Mouse (Mus musculus): ENCODE measurements around the gene Rab44.

Gene Rab44

DNA sequence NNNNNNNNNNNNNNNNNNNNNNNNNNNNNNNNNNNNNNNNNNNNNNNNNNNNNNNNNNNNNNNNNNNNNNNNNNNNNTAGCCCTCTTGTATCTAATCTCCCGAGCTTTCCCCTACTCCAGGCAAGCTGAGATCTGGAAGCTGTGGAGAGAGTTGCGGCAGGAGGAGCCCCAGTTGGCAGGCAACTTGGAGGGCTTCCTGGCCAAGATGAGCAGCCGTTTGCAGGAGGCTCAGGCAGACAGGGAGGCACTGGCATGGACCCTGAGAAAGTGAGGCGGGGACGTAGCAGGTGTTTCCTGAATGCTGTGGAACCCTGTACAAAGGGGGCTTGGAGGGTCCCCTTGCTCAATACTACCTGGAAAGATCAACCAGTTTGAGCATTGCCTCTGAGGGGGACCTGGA is 21.1 kb downstream of the Rab44 start:
- no peak for DNase-seq

DNA sequence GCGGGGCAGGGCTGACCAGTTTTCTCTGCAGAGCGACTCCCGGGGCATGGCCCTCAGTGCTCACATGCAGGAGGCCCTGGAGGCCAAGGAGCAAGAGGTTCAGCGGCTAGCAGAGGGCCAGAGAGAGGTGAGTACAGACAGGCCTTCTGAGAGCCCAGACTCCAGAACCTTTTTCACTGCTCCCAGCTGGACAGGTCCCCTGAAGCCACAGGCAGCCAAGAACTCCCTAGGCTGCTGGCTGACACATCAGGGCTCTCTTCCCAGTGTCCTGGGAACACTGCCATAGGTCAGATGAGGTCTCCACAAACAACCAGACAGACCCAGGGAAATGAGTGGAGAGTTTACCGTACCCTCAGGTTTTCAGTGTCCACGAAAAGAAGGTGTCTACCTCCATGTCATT is 22.3 kb downstream of the Rab44 start:
- peak; percentile 66 to 74 for DNase-seq

DNA sequence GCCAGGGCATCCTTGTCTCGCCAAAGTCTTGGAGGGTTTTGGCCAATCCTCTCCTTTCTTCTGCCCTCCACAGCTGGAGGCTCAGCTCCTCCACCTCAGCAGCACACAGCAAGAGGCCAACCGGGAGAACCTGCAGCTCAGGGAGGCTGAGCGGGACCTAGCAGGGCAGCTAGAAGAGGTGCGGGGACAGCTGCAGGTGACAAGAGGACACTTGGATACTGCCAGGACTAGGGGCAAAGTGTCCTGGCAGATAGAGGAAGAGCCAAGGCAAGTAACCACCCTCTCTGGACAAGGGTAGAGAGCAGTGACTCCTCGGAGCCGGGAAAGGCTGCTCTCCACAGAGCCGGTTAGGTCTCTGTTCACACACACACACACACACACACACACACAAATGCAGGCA is 24.0 kb downstream of the Rab44 start:
- DNase-seq: no peak

DNA sequence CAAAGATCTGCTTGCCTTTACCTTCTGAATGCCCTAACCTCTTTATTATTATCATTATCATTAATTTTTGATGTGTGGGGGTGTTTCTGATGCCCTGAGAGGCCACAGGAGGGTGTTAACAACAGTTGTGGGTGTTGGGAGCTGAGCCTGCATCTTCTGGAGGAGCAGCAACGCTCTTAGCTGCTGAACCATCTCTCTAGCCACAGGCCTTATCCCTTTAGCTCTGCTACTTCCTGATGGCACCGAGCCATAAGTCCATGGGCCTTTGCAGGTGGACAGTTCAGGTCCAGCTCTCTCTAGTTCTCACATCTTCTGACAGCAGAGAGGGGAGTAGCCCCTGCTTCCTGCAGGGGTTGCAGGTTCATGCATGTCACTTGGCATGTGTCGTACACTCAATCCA is 27.6 kb downstream of the Rab44 start:
- DNase-seq: no peak

DNA sequence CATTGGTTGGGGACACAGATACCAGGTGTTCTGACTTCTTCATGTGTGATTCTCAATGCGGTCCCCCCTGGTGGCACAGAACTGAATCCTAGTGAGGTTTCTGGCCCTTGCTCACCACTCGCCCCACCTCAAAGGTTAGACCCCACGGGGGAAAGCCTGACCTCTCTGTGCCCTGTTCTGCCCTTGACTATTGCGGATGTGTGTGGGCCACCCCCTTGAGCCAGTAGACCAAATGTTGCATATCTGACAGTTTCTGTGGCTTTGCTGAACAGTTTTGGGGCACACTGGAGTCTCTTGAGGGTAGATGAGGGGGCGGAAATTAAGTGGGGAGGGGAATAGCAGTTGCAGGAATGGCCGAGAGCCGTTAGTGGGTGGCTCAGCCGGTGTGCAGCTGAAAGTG is 29.3 kb downstream of the Rab44 start:
- no peak for DNase-seq

DNA sequence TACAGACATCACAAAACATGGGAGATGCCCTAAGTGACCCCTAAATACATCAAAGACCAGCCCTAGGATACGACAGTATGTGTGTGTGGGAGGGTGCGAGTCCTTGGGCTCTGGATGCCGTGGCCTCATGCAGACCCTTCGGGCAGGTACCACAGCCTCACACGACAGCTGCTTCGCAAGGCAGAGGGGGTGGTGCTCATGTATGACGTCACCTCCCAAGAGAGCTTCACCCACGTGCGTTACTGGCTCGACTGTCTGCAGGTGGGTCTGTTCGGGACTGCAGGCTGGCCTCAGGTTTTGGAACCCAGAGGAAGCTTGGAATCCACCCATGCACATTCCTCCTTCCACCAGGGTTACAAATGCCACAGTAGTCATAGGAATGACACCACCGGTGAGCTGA is 31.2 kb downstream of the Rab44 start:
- DNase-seq: no peak

DNA sequence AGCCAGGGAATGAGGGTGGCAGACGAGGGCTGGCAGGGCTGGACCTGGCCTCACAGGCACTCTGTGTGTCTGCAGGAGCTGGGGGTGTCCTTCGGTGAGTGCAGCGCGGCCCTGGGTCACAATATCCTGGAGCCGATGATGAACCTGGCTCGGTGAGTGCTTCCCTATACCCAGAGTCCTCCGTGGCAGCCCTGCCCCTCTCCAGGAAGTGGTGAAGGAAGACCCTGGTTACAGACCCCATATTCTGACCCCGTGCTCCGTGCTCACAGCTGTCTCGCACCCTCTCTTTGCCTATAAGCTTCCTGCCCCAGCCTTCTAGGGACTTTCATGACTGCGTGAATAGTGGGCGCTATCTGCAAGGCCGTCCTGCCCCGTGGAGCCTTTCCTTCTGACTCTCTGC is 33.3 kb downstream of the Rab44 start:
- DNase-seq: no peak

DNA sequence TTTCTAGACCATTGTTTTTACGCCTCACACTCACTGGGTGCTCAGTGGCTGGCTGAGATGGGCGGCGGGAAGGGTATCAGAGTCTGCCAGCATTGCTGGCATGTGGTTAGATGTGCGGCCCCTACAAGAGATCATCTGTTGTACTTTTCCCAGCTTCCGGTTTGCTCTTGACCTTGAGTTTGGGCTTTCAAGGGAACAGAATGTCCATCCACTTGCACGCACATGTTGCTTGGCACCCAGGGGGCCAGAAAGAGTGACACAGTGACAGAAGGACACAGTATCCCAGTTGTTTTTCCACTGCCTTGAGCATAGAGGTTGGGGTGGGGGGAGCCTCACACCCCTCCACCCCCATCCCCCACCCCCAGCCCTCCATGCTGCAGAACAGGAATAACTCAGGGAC is 33.8 kb downstream of the Rab44 start:
- DNase-seq: no peak

DNA sequence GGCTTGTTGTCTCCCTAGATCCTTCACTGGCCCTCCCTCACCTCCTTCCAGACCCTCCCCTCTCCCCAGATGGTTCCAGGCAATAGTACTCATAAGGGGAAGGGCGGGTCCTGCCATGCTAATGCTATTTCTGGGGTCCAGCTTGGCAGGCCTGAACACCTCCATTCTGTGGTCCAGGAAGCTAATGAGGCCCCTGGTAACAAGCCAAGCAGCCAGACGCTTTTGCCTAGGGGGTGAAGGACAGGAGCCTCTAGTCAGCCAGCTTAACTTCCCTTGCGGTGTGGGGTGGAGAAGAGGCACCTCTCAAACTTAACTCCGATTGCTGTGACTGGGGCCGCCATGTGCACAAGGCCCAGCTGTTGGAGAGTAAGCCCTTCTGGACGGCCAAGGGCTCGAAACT is 35.8 kb downstream of the Rab44 start:
- no peak for DNase-seq

DNA sequence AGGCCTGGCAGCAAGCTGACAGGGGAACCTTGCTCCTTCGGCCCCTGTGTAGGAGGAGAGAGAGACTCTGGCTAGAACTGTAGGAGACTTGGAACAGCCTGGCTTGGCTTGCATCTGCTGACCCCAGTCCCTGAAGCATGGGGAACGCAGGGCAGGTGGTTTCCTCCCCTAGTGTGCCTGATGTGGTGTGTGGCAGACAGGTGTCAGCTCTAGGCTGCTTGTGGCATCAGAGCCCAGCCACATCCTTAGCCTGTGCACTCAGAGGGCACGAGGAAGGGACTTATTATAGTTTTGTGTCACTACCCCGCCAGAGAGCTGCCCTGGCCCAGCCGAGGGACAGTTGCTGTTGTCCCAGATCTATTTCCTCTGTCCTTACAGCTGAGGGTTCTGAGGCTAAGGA is 38.6 kb downstream of the Rab44 start:
- DNase-seq: no peak

DNA sequence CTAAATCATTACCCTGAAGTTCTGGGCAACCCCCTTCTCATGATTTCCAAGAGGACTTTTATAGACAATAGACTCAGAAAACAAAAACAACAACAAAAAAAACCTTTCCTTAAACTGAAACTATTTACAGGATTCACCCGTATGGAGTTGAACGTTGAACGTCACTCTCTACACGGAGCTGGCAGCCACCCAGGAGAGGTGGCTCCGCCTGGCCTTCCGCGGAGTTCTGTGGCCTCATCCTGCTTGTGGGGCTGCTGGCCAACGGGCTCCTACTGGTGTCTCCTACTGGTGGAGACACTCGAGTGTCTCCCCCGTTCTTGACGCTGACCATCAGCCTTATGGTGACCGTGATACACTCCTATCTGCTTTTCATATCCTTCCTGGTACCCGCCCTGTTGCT is 40.3 kb downstream of the Rab44 start:
- DNase-seq: no peak

DNA sequence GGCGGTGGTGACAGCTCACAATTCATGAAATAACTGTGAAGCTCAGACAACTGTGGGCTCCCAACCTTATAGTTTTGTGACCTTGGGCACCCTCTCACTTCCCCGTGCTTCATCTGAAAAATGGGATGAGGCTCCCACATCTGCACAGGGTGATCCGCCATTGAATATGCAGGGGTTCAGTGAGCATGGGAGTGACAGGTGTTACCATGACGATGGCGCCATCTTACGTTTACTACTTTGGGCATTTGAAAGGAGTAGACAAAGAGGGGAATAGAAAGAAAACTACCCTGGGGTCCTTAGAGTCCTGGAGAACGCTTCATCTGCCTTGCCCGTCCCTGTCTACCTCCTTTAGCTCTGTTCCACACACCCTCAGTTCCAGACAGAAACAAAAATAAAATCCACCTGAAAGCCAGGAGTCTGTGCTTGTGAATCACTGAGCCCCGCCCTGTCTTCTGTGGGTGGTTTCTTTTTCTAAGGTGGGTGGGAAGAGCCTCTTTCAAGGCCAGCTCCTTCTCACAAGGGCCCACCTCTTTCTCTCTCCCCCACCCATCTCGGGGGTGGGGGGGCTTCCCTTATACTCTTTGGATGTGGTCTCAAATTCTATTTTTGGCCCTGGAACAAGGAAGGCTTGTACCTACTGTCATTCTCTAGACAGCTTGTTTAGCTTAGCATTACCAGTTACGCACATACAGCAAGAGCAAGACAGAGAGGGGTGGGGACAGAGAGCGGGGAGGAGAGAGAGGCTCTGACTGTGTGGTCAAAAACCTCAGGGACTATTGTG is 41.6 kb downstream of the Rab44 start:
- no peak for DNase-seq

DNA sequence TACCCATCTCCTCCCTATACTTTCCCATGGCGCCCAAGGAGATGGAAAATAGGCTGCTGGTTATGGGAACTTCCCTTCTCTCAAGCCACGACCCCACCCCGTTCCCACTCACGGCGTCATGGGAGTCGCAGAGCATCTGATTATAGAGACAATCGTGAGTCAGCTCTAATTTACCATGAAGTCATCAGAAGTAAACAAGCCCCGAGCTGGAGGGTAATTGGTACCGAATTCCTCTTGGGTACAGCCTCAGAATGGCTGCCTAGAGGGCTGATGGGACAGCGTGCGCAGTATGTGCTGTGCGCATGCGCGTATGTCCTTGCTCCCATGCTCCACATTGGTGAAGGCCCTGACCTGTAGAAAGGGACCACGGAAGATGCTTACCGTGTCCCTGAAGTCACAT is 42.5 kb downstream of the Rab44 start:
- DNase-seq: no peak

DNA sequence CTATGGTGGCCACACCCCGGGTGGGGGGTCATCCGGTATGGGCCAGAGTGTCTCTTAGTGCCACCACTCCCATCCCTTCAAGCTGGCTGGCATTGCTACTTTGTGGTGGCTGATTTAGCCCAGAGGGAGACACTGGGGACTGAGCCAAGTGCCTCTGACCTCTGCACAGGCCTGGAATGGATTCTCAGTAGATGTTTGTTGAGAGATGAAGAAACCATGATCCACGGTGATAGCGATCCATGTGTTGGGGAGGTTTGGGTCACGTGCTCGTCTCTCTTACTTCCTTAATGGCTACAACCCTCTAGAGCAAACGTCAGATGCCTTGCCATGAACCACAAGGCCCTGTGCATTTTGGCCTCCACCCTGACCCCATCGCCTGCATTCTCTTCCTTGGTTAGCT is 42.9 kb downstream of the Rab44 start:
- no peak for DNase-seq

DNA sequence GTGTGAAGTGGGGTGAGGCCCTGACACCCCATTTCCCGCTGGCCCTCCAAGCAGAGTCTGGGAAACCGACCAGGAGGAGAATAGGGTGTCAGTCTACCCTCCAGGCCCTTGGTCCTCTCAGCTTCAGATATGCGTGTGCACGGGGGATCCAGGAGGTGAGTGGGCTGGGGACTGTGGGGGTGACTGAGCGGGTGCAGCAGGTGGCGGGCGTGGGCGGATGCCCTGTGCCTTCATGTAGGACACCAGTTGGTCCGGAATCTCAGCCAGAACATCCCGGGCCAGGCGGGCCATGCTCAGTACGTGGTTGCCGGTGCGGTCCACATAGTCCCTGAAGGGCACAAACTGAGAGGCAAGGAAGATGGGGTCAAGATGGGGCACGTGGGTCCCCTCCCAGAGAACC is 45.0 kb downstream of the Rab44 start:
- DNase-seq: no peak

DNA sequence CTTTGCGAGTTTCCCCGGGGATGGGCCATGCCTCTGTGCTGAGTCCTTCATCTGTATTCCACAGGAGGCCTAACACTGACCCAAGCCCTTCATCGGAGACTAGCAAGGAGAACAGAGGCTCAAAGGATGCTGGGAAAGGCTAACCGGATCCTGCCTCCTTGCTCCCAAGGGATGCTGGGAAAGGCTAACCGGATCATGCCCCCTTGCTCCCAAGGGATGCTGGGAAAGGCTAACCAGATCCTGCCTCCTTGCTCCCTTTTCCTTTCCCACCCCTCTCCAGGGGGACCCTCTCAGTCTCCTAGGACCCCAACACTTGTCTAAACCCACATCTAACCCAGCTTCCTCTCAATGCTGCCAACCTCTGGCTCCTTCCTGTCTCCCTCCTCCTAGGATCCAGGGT is 45.4 kb downstream of the Rab44 start:
- DNase-seq: no peak

DNA sequence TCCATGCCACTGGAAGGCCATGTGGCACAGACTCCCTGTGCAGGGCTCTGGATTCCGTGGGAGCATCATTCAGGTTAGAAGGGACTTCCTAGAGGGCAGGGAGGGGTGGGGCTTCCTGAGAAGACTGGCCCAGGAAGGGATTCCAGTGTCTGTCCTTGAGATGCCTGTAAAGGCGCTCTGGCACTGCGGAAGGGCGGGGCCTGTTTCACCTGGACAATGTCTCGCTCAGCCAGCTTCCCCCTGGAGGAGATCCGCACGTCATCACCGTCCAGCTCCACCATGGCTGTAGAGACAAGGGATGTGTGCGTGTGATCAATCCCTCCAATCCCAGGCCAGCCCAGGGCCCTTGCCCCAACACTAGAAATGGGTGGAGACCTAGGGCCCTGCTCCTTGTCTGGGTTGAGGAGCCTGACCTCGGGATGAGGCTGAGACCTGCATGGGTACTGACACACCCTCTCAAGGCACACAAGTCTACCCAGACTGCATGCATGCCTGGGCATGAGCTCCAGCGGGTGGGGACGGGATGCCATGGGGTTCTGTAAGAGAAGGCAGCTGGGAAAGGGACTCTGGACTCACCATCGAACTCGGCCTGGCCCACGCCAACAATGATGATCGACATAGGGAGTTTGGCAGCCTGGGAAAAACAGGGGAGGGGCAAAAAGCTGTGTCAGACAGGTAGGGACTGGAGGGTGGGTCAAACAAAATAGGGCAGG is 46.0 kb downstream of the Rab44 start:
- DNase-seq: no peak

DNA sequence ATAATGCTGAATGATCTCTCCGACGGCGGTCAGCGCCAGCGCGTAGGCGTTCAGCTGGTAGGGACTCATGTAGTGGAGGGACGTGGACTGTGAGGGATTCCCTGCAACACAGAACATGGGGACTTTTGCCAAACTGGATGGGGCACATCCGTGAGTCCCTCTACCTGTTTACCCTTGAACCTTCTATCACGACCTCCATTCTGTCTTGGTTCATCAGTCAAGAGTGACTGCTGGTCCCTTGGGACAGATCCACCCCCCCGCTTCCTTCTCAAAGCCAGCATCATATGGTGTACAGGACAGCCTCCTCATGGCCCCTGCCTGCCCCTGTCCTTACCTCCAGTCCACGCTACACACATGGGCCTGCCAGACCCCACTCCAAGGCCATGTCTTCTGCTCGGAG is 48.4 kb downstream of the Rab44 start:
- no peak for DNase-seq

DNA sequence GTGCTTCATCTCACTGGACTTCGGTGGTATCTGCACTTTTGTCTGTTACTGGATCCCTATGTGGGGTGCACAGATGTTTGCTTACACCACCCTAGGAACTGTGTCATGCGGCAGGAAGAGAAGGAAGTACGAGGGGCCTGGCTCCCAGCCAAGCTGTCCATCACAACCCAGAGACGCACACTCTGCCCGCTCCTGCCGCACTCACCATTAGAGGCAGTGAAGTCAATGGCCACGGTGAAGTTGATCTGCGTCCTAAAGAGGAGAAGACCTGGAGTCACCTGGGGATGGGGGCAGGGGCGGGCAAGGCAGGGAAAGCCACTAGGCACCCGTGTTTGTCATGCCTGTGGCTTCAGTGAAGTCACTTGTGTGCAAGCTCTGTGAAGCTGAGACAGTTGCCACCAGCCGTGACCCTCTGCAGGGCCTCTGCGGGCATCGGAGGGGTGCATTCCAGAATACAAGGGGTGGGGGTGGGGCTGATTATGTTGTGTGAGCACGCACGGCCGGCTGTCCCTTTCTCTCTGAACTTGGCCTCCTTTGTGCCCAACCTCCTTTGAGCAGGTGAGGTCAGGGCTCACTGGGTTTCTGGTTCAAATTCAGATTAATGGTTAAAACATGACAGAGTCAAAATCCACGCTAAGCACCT is 50.6 kb downstream of the Rab44 start:
- DNase-seq: peak; percentile 74 to 83

DNA sequence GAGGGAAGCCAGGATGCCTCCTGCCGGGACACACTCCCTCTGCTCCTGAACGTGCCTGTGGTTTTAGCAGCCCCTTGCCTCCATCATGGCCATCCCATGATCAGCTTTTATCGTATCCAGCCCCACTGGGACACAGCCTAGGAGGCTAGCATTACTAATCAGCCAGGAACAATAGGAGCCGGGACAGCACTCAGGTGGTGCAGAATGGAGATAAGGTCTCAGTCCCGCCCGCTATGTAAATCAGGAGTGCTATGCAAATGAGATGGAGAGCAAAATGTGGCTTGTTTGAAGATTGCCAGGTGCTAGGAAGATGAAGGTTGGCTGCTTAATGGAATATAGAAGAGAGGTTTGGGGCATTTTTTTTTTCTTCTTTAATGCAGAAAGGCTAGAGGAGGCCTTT is 51.5 kb downstream of the Rab44 start:
- no peak for DNase-seq

DNA sequence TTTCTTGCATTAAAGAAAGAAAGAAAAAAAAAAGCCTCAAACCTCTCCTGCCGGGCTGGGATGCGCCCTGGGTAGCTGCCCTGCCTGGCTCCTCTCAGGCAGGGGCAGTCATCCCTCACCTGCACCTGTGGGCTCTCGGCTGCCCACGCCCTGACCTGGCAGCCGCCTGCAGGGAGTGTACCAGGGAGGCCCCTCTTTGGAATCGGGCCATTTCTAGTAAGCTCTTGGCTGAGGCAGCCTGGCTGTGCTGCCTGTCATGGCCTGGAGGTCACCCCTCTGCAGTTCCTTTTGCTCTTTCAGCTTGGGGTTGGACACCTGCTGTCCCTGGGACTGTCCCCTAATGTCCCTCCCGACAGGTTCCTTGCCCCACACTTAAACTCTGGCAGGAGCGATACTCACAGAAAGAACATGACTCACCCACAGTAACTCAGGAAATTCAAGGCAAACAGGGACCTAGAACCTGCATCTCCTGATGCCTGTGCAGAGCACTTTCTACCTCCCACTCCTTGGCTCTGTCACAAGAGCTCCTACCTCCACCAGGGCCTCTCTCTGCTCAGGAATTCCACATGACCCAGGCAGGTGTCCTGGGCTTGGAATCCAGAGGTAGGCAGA is 52.1 kb downstream of the Rab44 start:
- peak in 1 of 2 experiments; percentile 57 for DNase-seq

DNA sequence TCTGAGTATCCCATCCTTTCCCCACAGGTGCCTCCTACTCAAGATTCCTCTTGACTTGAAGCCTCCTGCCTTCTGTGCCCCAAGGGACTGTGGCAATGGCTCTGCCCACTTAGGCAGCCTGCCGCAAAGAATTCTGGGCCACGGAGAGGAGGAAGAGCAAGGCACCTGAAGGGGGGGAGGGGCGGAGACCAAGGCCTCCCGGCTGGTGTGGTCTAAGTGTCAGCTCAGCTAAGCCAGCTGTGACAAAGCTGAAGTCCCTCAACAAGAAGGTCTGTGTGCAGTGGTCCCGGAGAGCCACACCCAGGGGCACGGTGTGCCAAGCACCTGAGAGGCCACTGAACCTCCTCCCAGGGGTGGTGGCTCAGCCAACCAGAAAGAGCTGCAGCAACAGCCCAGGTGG is 53.4 kb downstream of the Rab44 start:
- peak; percentile 62 to 76 for DNase-seq

DNA sequence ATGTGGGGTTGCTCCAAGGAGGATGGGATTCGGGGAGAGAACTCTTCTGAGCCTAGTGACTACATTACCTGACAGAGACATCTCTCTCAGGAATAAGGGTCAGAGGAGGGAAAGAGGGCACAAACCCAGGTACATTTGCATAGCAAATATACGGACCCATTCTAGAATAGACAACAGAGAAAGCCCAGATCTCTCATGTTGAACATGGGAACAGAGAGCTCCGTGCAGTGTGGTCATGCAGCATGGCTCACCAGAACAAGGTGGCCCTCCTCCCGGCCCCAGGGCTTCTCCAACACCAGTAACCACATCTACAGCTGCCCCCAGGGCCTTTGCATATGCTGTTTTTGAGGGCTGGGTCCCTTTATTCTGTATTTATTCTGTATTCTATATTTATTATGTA is 54.5 kb downstream of the Rab44 start:
- no peak for DNase-seq

Data from kidney, postnatal 4 days (tissue).